Mouse (Mus musculus) thymus, postnatal 36 days (tissue): ENCODE measurements at regions not wholly inside any gene's neighbourhood (a gene's known extent, or its start where the extent isn't known, plus 50 kb on each side); places are given as distances from the start of the nearest gene placed in this dataset.

ENCODE experiments used
- DNase-seq, 2 experiments: peaks; one replicate each; pipeline ENCODE4 v3.0.0; 2022; ENCODE audit warnings: mixed read lengths in 2 of 2

DNA sequence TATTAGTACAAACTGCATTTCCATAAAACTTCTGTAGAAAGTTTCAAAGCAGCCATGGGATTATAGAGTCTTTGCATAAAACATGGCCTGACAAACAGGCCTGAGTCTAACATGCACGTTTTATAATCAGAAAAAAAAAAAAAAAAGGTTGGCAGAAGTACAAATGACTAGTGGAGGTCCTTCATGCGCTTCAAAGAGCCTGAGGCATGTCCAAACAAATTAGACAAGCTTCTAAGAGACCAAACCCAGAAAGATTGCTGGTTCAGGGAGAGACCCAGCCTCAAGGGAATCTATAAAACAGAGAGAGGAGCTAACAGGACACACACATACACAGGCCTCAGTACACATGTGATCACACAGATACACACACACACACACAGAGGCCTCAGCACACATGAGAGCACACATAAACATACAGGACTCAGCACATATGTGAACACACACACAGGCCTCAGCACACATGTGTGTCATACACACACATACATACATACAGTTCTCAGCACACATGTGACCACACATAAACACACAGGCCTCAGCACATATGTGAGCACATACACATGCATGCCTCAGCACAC, 57.0 kb upstream of the Gnaq start:
- no peak for DNase-seq

GRCm38 (mm10) chr19:16075026-16075425, 57.6 kb upstream of the Gnaq start:
- DNase-seq: no peak

- no peak for DNase-seq
These were observed 65.3 kb upstream of the Gnaq start for GRCm38 (mm10) chr19:16067314-16067713.

DNA sequence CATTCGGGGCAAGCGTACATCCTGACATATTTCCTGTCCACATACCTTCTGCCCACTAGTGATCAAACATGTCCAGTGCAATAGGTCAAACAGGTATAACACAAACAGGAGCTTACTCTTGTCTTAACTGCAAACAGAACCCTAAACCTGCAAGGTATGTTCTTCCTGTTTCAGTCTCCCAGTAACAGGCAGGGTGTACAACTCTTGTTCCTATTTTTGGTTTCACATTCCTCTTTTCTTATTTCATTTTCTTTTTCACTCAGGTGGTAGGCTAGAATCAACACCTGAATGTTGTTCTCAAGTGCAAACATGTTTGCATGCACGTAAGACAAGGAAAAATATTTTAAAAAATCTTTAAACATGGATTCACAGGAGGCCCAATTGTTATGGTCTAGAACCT, 67.7 kb upstream of the Gnaq start:
- DNase-seq: no peak

GRCm38 (mm10) chr19:16063916-16064580, 68.6 kb upstream of the Gnaq start:
- peak; percentile 49 to 61 for DNase-seq

DNA sequence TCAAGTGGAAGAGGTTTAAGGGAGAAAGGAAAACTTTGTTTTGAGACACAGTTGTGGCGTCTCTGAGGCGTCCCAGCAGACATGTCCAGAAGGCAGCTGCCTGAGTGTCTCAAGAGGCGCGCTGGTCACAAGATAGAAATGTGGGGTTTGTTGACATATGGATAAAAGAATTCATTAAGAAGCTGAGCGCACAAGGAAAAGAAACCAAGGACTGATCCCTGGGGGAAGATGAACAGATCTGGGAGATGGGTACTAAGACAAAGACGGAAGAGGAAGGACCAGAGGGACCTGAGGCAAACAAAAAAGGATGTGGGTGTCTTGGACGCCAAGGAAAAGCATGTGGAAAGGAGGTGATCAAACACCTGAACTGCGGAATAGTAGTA, 69.1 kb upstream of the Gnaq start:
- DNase-seq: no peak

DNA sequence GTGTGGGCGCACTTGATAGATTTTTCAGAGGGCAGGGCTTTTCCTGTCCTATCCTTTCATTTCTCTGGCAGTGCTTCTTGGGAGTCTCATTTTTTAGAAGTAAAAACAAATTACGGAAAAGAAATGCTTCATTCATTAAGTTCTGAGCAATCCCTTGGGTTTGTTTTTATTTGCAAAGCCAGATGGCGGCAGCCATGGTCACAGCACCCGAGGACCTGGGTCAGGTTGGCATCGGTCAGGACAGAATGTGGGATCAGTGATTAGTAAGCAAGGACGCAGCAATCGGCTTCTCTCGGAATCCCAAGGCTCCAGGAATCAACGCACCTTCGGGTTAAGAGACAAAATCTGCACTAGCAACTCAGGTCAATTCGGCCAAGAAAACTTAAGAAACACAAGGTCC, 70.8 kb upstream of the Gnaq start:
- no peak for DNase-seq

DNA sequence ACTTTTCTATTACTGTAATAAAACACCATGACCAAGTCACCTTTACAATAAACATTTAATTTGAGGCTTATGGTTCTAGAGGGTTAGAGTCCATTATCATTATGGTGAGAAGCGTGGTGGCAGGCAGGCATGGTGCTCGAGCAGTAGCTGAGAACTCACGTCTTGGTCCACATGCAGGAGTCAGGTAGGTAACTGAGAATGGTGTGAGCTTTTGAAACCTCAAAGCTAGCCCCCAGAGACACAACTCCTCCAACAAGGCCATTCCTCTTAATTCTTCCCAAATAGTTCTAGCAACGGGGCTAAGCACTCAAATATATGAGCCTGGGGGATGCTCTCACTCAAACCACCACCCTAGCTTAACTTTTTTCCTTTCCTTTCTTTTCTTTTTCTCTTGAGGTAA, 73.6 kb upstream of the Gnaq start:
- no peak for DNase-seq

GRCm38 (mm10) chr19:16050220-16051055, 65.6 kb upstream of the Cep78 start:
- DNase-seq: no peak

- no peak for DNase-seq
These were observed 64.9 kb upstream of the Cep78 start for GRCm38 (mm10) chr19:16049646-16050045.

GRCm38 (mm10) chr19:16046977-16047376, 62.2 kb upstream of the Cep78 start:
- no peak for DNase-seq

DNA sequence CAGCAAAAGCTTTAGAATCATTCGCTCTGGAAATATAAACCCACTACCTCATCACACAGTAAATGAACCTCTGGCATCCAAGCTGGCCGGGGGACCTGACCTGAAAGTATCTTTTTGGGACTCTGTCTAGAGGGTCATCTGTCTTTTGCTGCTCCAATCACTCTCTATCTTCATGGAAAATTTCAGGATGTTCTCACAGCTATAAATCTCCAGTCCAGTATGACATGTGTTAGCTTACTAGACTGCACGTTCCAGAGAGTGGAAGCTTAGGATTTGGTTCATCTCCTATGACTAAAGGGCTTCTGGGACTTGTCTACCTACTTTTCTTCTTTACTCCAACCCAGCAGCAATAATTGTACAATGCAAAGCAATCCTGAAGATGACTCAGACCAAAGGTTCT, 60.5 kb upstream of the Cep78 start:
- no peak for DNase-seq

DNA sequence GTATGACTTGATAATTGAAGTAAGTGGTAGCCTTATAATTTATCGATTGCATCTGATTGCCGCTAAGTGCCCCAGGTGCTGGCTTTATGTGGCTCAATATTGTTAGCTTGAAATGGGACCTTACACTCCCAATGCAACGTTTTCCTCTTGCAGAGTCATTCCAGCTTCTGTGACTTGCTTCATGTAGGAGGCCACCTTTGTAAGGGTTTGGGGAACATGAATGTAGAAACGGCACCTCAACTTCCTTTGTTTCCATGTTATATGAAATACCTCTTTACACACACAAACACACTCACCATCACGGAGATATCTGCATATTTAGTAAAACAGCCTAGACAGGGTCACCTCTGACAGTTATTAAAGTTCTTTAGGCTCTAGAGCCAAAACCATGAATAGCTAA, 59.4 kb upstream of the Cep78 start:
- DNase-seq: no peak

DNA sequence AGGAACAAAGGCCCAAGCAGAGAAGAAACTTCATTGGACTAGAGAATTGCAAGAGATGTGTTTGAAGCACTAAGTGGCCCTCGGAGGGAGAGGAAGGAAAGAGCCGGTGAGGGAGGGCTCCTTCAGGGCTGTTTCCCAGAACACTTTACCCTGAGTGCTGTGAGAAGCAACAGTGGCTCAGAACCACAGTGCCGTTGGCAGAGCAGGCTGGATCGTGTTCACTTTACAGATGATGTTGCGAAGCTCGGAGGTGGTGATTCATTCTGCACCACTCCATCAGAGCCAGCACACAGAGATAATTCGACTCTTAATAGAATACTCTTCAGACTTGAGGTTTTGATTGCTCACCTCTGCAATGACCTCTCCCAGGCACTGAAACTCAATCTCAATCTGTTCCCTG, 58.2 kb upstream of the Cep78 start:
- no peak for DNase-seq

- no peak for DNase-seq
These were observed 57.1 kb upstream of the Cep78 start for GRCm38 (mm10) chr19:16041891-16042290.

DNA sequence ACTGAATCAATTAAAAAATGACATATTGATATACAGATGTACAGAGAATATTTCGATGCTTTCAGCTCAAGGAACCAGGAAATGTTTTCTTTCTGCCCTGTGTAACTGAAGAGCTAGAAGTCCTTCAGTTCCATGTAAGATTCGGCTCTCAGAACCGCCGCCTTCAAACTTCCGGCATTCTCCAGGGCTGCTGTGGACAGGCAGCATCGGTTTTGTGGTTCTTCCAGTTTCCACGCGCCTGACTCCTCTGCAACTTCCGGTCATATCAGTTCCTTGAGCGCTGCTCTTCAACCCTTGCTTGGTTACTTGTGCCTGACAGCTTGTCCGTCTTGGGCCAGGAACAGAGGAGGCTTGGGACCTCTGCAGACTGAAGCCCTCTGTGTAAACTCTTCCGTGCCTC, 53.0 kb upstream of the Cep78 start:
- no peak for DNase-seq
